Mouse (Mus musculus): ENCODE results near the gene Hist1h2bq. TPM values are rescaled to one million over a fixed set of nuclear protein-coding genes. Genes with fewer than 3 reads are reported as not detected.

Gene Hist1h2bq
- total RNA-seq, 1 experiment from 2014 or later, result 64.9 TPM

Other genes with a start within 250 kb of the Hist1h2bq start
- gene Olfr1364, start 228.4 kb downstream of the Hist1h2bq start, total RNA-seq (2017), result not detected in 3 replicates
- not detected in 3 replicates for gene Olfr1362, start 196.2 kb downstream of the Hist1h2bq start, total RNA-seq (2017)
- gene Olfr11, start 167.7 kb downstream of the Hist1h2bq start, total RNA-seq (2017), result not detected in 3 replicates
- not detected in 3 replicates for gene Olfr1361, start 146.8 kb downstream of the Hist1h2bq start, total RNA-seq (2017)
- not detected in 3 replicates for gene Olfr1360, start 132.8 kb downstream of the Hist1h2bq start, total RNA-seq (2017)
- gene Olfr1359, start 112.1 kb downstream of the Hist1h2bq start, total RNA-seq (2017), result not detected in 3 replicates
- 7.1 to 7.9 TPM in 2 of 3 replicates, not detected in the other for gene Hist1h2bl, start 94.1 kb downstream of the Hist1h2bq start, total RNA-seq (2017)
- 159 to 372 TPM (median 273 TPM) in 3 replicates for gene Hist1h2ai, start 93.8 kb downstream of the Hist1h2bq start, total RNA-seq (2017)
- gene Hist1h3h, start 92.5 kb downstream of the Hist1h2bq start, total RNA-seq (2017), result 7.2 to 20.1 TPM (median 13.0 TPM) in 3 replicates
- gene Hist1h2bm, start 88.2 kb downstream of the Hist1h2bq start, total RNA-seq (2017), result 4.9 to 12.8 TPM (median 8.3 TPM) in 3 replicates
- 8.3 to 34.5 TPM (median 21.9 TPM) in 3 replicates for gene Hist1h4j, start 75.1 kb downstream of the Hist1h2bq start, total RNA-seq (2017)
- 57.7 to 141 TPM (median 135 TPM) in 3 replicates for gene Hist1h4k, start 59.7 kb downstream of the Hist1h2bq start, total RNA-seq (2017)
- gene Hist1h2ak, start 56.4 kb downstream of the Hist1h2bq start, total RNA-seq (2017), result 46.9 to 83.1 TPM (median 55.4 TPM) in 3 replicates
- gene Hist1h2bn, start 56.1 kb downstream of the Hist1h2bq start, total RNA-seq (2017), result 54.5 to 81.8 TPM (median 76.8 TPM) in 3 replicates
- gene Hist1h1b, start 29.6 kb downstream of the Hist1h2bq start, total RNA-seq (2017), result 74.2 to 131 TPM (median 93.8 TPM) in 3 replicates
- 8.6 to 11.4 TPM in 2 of 3 replicates, not detected in the other for gene Hist1h3i, start 26.8 kb downstream of the Hist1h2bq start, total RNA-seq (2017)
- gene Hist1h2an, start 23.0 kb downstream of the Hist1h2bq start, total RNA-seq (2017), result 15.0 to 50.0 TPM (median 36.2 TPM) in 3 replicates
- 5.2 to 12.6 TPM (median 8.0 TPM) in 3 replicates for gene Hist1h2bp, start 22.7 kb downstream of the Hist1h2bq start, total RNA-seq (2017)
- gene Hist1h2ao, start 268 bp upstream of the Hist1h2bq start, total RNA-seq (2017), result 114 TPM in 1 of 3 replicates, not detected in the others
- gene Hist1h4m, start 1.5 kb upstream of the Hist1h2bq start, total RNA-seq (2017), result 43.0 to 386 TPM (median 131 TPM) in 3 replicates
- gene Hist1h4n, start 22.0 kb upstream of the Hist1h2bq start, total RNA-seq (2017), result 19.1 to 188 TPM (median 85.7 TPM) in 3 replicates
- 9.0 to 155 TPM (median 73.9 TPM) in 3 replicates for gene Hist1h2ap, start 23.3 kb upstream of the Hist1h2bq start, total RNA-seq (2017)
- 18.5 to 55.6 TPM (median 45.1 TPM) in 3 replicates for gene Hist1h2br, start 23.5 kb upstream of the Hist1h2bq start, total RNA-seq (2017)
- gene Zfp184, start 134.9 kb upstream of the Hist1h2bq start, total RNA-seq (2017), result 2.1 to 2.6 TPM in 2 of 3 replicates, not detected in the other
- 0.32 to 0.78 TPM in 2 of 3 replicates, not detected in the other for gene Pom121l2, start 171.0 kb upstream of the Hist1h2bq start, total RNA-seq (2017)
- gene Prss16, start 199.5 kb upstream of the Hist1h2bq start, total RNA-seq (2017), result 0.10 to 0.64 TPM in 2 of 3 replicates, not detected in the other
- gene Hist1h2ah, start 225.4 kb upstream of the Hist1h2bq start, total RNA-seq (2017), result 11.3 to 37.5 TPM in 2 of 3 replicates, not detected in the other
- gene Hist1h2bk, start 225.7 kb upstream of the Hist1h2bq start, total RNA-seq (2017), result 6.8 to 12.3 TPM (median 11.3 TPM) in 3 replicates
- 13.3 to 29.5 TPM (median 23.6 TPM) in 3 replicates for gene Hist1h4i, start 231.2 kb upstream of the Hist1h2bq start, total RNA-seq (2017)
- 17.4 to 59.7 TPM in 2 of 3 replicates, not detected in the other for gene Hist1h2ag, start 232.7 kb upstream of the Hist1h2bq start, total RNA-seq (2017)
- gene Hist1h2bj, start 233.0 kb upstream of the Hist1h2bq start, total RNA-seq (2017), result 7.1 to 19.9 TPM in 2 of 3 replicates, not detected in the other

All from monocyte, adult 5-6 weeks (primary cell).